Mouse (Mus musculus) G1E (cell line): Measurements from ENCODE around the gene Rab43.

Source experiments
- CTCF ChIP-seq: IDR thresholded peaks from 2 replicates; pipeline ENCODE4 v1.5.1; 2012; ENCODE audit warnings: low read depth, low read length, inconsistent platforms, mixed read lengths
- GATA1 ChIP-seq: IDR thresholded peaks from 2 replicates; pipeline ENCODE4 v1.6.1; 2012; ENCODE audit warnings: borderline replicate concordance, low read length, inconsistent platforms, mixed read lengths
- GATA2 ChIP-seq: IDR thresholded peaks from 2 replicates; pipeline ENCODE4 v1.6.1; 2012; ENCODE audit warnings: low read depth, low read length, inconsistent platforms, borderline replicate concordance
- POLR2AphosphoS5 ChIP-seq: IDR thresholded peaks from 2 replicates; pipeline ENCODE4 v1.6.1; 2012; ENCODE audit warnings: low read depth, low read length, inconsistent platforms; ENCODE audit not compliant: insufficient replicate concordance
- TAL1 ChIP-seq: conservative IDR thresholded peaks from 2 replicates; pipeline ENCODE4 v1.6.1; 2012; ENCODE audit warnings: low read depth, low read length, inconsistent platforms, mixed read lengths

- TF ChIP-seq CTCF (no peak), GATA2 (no peak), GATA1 (no peak), TAL1 (no peak), POLR2AphosphoS5 (no peak)
Observed at GRCm38 (mm10) chr6:87850155-87850899, 38.4 kb upstream of the Rab43 start.
